Mouse (Mus musculus) intestine, postnatal 0 days (tissue): ENCODE results near the gene Mef2d. TPM values are rescaled to one million over a fixed set of nuclear protein-coding genes. Genes with fewer than 3 reads are reported as not detected.
A peak's percentile ranks its signal among the peaks of the same experiment; 100 is the strongest.

ENCODE experiments used
- ATAC-seq: fragments of 200-750 bp; cut with Nextera tagmentation; 2 replicates; pipeline ENCODE4 v1.8.0; 2017; ENCODE audit warnings: mild to moderate bottlenecking, moderate TSS enrichment, moderate library complexity
- H3K27ac ChIP-seq: fragments of 300-500 bp; sonication (generic); 2 replicates; pipeline ENCODE4 v1.5.1; 2014; ENCODE audit warnings: mild to moderate bottlenecking, low read depth, low read length, moderate library complexity
- H3K27me3 ChIP-seq: fragments of 300-500 bp; sonication (generic); replicated peaks from 2 replicates; pipeline ENCODE4 v1.6.1; 2014; ENCODE audit warnings: low read length, mixed read lengths; ENCODE audit not compliant: control insufficient read depth, insufficient read depth
- H3K36me3 ChIP-seq: fragments of 300-500 bp; sonication (generic); 2 replicates; pipeline ENCODE4 v1.6.1; 2014; ENCODE audit warnings: mild to moderate bottlenecking, moderate library complexity; ENCODE audit not compliant: control insufficient read depth, insufficient read depth
- H3K4me1 ChIP-seq: fragments of 300-500 bp; sonication (generic); replicated peaks from 2 replicates; pipeline ENCODE4 v1.6.1; 2014; ENCODE audit warnings: antibody characterized with exemption, low read length, mixed read lengths; ENCODE audit not compliant: control insufficient read depth, insufficient read depth
- H3K4me2 ChIP-seq: fragments of 300-500 bp; sonication (generic); replicated peaks from 2 replicates; pipeline ENCODE4 v1.6.1; 2014; ENCODE audit warnings: low read depth, mild to moderate bottlenecking, moderate library complexity
- H3K4me3 ChIP-seq: fragments of 300-500 bp; sonication (generic); 2 replicates; pipeline ENCODE4 v1.5.1; 2014; ENCODE audit warnings: low read depth, low read length
- H3K9ac ChIP-seq: fragments of 300-500 bp; sonication (generic); 2 replicates; pipeline ENCODE4 v1.6.1; 2014; ENCODE audit warnings: mild to moderate bottlenecking, low read depth, low read length
- H3K9me3 ChIP-seq: fragments of 300-500 bp; sonication (generic); 2 replicates; pipeline ENCODE4 v1.6.1; 2016; ENCODE audit warnings: mixed run types; ENCODE audit not compliant: control insufficient read depth
- CTCF ChIP-seq: sonication (generic); IDR thresholded peaks from 2 replicates; pipeline ENCODE4 v1.5.1; 2016; ENCODE audit warnings: low read depth, mild to moderate bottlenecking, control low read depth, antibody characterized with exemption, moderate library complexity
- WGBS: fragments of 180-500 bp; shearing (Covaris S2); extraction: QIAGEN DNeasy Blood & Tissue Kit; methylation state at CpG from one replicate; pipeline ENCODE4 v1.1.7; 2014; 5-methylcytosine and 5-hydroxymethylcytosine counted together
- polyA plus RNA-seq: library from polyadenylated mRNA; unstranded; fragments of >200 nt; fragmentation: Nextera tagmentation; extraction: Ambion mirVana; gene quantifications from 2 replicates; pipeline ENCODE4 v1.2.1, GENCODE M21; 2015

Gene Mef2d
- polyA plus RNA-seq, 1 experiment from 2014 or later, result 16.2 TPM

- H3K4me1 ChIP-seq, result peaks cover 3% of the 10 kb centered on the region
- ATAC-seq, result no peak
- H3K4me2 ChIP-seq, result 0 out of 2 replicates have a peak overlapping the region, but pooled peaks have one; percentile 2
- no peak overlapping the region for H3K9ac ChIP-seq
- H3K27ac ChIP-seq, result peak overlapping the region; percentile 54; the same call in 1 of the 2 replicates
- TF ChIP-seq CTCF, result peak; percentile 29; the same call in 1 of the 2 replicates
- no peaks in the 10 kb centered on the region for H3K36me3 ChIP-seq
- H3K27me3 ChIP-seq, result no peaks in the 10 kb centered on the region
- H3K9me3 ChIP-seq, result no peaks in the 10 kb centered on the region
- 39% methylated on average over 4 of the region's 4 CpGs for WGBS
- H3K4me3 ChIP-seq, result no peak overlapping the region
These were observed 8.9 kb upstream of the Mef2d start for GRCm38 (mm10) chr3:88133187-88133771.

GRCm38 (mm10) chr3:88136346-88136745 is 5.8 kb upstream of the Mef2d start:
- 0 out of 2 replicates have a peak, but pooled peaks have one; percentile 6 for ATAC-seq
- Histone ChIP-seq H3K27ac (no peak overlapping the region), H3K9ac (no peak overlapping the region), H3K4me2 (no peak overlapping the region), H3K4me3 (no peak overlapping the region), H3K27me3 (no peaks in the 10 kb centered on the region), H3K36me3 (no peaks in the 10 kb centered on the region), H3K9me3 (no peaks in the 10 kb centered on the region), H3K4me1 (peaks cover 17% of the 10 kb centered on the region)
- 0 out of 2 replicates have a peak, but pooled peaks have one; percentile 1 for TF ChIP-seq CTCF
- 59% methylated on average over 9 of the region's 9 CpGs for WGBS

- Histone ChIP-seq H3K36me3 (no peaks in the 10 kb centered on the region), H3K9me3 (no peaks in the 10 kb centered on the region), H3K27me3 (no peaks in the 10 kb centered on the region), H3K9ac (no peak overlapping the region), H3K4me2 (no peak overlapping the region; the same call in 1 of the 2 replicates), H3K27ac (peak overlapping the region; percentile 28; the same call in 1 of the 2 replicates), H3K4me1 (peaks cover 17% of the 10 kb centered on the region), H3K4me3 (no peak overlapping the region)
- TF ChIP-seq CTCF, result no peak
- ATAC-seq, result no peak
- WGBS, result 72% methylated on average over 4 of the region's 4 CpGs
These were observed 5.2 kb upstream of the Mef2d start for GRCm38 (mm10) chr3:88136945-88137494.

- 0 out of 2 replicates have a peak overlapping the region, but pooled peaks have one; percentile 73 for H3K9ac ChIP-seq
- no peaks in the 10 kb centered on the region for H3K27me3 ChIP-seq
- 13% methylated on average over 3 of the region's 3 CpGs for WGBS
- ATAC-seq, result no peak
- peak overlapping the region; percentile 54 for H3K4me3 ChIP-seq
- H3K36me3 ChIP-seq, result no peaks in the 10 kb centered on the region
- no peaks in the 10 kb centered on the region for H3K9me3 ChIP-seq
- TF ChIP-seq CTCF, result no peak
- peaks cover 17% of the 10 kb centered on the region for H3K4me1 ChIP-seq
- H3K27ac ChIP-seq, result peak overlapping the region; percentile 100
- peak overlapping the region; percentile 85 for H3K4me2 ChIP-seq
These were observed 4.4 kb upstream of the Mef2d start for GRCm38 (mm10) chr3:88137821-88138220.

- H3K9me3 ChIP-seq, result no peaks in the 10 kb centered on the region
- peak; percentile 23 for ATAC-seq
- H3K4me1 ChIP-seq, result peaks cover 14% of the 10 kb centered on the region
- no peak for TF ChIP-seq CTCF
- peak overlapping the region; percentile 54 for H3K4me3 ChIP-seq
- no peaks in the 10 kb centered on the region for H3K27me3 ChIP-seq
- H3K27ac ChIP-seq, result peak overlapping the region; percentile 100
- under 1% methylated on average over 32 of the region's 32 CpGs for WGBS
- peak overlapping the region; percentile 73 for H3K9ac ChIP-seq
- H3K36me3 ChIP-seq, result no peaks in the 10 kb centered on the region
- H3K4me2 ChIP-seq, result peak overlapping the region; percentile 85
These were observed 3.6 kb upstream of the Mef2d start for GRCm38 (mm10) chr3:88138336-88139242.
